Mouse (Mus musculus) layer of hippocampus, postnatal 10 days (tissue): Measurements from ENCODE around the gene Nr1d1. TPM values are rescaled to one million over a fixed set of nuclear protein-coding genes. Genes with fewer than 3 reads are reported as not detected.

ENCODE experiments used
- DNase-seq, 2 experiments: peaks; one replicate each; pipeline ENCODE4 v3.0.0; 2021; ENCODE audit warnings: low spot score in 2 of 2
- total RNA-seq, 2 experiments: library from RNA; stranded (reverse); gene quantifications; 2 replicates each; pipeline ENCODE4 v1.2.3; 2021

Gene Nr1d1
- total RNA-seq, 2 experiments from 2014 or later: 39.1 to 41.5 TPM

DNA sequence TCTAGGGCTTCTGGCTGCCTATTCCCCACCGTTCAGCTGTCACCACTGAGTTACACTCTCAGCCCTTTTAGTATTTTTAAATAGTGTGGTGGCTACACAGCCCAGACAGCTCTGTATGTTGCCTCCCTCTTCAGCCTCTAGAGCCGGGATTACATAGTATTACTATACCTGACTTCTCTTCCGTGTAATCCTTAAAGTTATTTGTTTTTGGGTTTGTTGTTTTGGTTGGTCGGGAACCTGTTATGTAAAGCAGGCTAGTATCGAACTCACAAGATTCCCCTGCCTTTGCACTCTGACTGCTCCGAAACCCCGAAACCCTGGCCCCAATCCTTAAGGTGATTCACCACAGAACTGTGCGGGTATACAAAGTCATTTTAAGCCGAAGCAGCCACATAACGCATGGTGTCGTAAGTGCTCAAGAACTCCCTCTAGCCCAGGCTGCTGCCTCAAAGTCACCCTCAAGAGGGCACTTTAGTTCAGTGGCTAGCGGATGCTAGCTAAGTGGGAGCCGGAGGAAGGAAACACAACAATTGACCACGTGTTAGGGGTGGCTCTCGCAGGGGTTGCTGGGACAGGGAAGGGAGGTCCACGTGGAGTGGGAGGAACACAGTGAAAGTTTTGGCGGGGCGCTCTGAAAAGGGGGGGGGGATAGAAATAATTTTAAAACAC is 13.6 kb upstream of the Nr1d1 start:
- peak; percentile 80 to 84 for DNase-seq

DNA sequence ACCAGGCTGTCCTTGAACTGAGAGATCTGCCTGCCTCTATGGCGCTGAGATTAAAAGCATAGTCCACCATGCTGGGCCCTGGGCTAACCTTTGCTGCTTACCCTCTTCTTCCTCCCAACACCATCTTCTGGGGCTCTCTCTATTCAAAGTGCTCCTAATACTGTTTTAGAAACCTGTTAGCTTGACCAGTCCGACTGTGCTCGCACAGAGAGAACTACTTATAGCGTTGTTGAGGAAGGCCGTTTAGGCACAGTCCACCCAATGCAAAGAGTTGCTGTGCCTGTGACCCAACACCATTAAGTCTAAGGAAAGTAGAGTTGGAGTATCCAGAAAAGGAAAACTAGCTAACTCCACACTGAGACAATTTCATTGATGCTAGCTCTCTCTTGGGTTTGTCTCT is 13.0 kb upstream of the Nr1d1 start:
- DNase-seq: no peak

DNA sequence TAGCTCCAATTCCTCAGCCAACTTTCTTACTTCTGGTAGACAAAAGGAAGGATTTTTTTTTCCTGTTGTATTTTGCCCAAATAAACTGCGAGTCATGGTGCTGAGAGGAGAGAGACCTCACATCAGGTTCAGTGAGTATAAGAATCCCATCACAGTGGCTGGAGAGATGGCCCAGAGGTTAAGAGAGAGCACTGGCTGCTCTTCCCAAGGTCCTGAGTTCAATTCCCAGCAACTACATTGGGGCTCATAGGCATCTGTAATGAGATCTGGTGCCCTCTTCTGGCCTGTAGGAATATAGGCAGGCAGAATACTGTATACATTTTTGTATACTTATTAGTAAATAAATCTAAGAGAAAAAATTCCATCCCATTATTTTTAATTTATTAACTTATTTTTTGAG is 12.6 kb upstream of the Nr1d1 start:
- no peak for DNase-seq

- peak in 1 of 2 experiments; percentile 33 for DNase-seq
These were observed 12.1 kb upstream of the Nr1d1 start for GRCm38 (mm10) chr11:98787229-98787628.

GRCm38 (mm10) chr11:98786359-98787214 is 11.5 kb upstream of the Nr1d1 start:
- peak; percentile 98 to 99 for DNase-seq

- DNase-seq: peak; percentile 85 to 88
These were observed 10.7 kb upstream of the Nr1d1 start for GRCm38 (mm10) chr11:98785772-98786281.

- DNase-seq: no peak
These were observed 10.1 kb upstream of the Nr1d1 start for GRCm38 (mm10) chr11:98785214-98785613.

DNA sequence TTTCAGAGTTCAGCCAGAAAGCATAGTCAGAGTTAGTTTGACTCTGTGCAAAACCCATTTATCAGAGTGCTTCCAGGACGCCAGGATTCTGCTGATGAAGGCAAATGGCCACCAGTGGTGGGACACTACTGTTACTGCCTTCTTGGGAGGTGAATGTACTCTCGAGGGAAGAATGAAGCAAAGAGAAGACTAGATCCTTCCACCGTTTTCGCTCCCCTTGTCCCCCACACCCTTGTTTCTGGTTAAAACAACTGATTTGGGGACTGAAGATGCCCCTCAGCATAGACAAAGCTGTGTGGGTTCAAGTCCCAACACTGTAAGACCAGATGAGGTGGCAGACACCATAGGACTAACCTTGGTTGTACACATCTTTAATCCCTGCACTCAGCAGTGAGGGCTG is 9.0 kb upstream of the Nr1d1 start:
- no peak for DNase-seq

- DNase-seq: peak; percentile 95
These were observed 8.1 kb upstream of the Nr1d1 start for GRCm38 (mm10) chr11:98783236-98783696.

DNA sequence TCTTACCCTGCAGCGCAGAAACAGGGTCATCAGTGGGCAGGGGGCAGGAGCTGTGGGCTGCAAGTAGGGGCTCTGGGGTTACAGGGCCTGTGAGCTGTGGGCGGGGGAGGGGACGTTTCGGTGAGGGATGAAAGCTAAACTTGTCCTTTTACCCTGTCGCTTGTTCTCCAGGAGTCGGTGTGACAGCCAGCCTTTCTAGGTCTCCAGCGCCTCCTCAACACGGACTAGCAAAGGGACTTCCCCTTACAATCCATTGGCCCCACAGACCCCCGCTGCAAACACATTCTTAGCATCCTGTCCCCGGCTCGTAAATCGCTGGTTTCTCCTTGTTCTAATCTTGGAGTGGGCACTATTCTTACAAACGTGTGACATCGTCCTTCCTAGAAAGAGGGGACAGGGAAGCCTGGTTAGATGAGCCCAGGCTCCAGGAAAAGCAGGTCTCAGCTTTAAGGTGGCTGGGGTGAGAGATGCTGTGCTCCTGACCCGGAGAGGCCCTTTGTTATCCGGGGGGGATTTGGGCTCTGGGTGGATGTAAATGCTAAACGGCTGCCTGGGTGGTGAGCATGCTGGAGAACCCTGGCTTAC is 7.6 kb upstream of the Nr1d1 start:
- DNase-seq: peak; percentile 32 to 49

DNA sequence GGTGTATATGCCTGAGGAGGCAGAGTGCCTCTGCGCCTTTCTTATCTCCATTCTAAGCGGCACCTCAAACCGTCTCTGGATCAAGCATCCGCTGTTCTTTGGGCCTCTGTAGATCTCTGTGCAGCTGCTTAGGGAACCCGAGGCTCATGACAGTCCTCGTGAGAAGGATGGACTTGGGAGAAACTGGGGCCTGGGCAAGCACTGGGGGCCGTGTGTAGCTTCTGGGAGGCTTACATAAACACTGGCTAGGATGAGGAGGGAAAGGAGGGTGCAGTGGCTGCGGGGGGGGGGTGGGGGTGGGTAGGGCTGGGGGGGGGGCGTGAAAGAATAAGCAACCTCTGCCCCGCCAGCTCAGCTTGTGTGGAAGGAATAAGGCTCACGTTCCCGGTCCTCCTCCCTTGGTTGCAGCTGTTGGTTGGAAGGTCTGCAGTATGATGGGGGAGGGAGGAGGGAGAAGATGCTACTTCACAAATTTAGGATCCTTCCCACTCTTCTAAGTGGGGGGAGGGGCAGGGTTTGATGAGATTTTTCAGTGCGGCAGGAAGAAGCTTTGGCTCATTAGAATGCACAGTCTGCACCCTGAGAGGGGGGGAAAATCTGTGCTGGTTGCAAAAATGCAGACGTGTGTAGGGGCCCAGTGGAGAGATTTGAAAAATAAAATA is 6.8 kb upstream of the Nr1d1 start:
- peak; percentile 69 to 72 for DNase-seq

DNA sequence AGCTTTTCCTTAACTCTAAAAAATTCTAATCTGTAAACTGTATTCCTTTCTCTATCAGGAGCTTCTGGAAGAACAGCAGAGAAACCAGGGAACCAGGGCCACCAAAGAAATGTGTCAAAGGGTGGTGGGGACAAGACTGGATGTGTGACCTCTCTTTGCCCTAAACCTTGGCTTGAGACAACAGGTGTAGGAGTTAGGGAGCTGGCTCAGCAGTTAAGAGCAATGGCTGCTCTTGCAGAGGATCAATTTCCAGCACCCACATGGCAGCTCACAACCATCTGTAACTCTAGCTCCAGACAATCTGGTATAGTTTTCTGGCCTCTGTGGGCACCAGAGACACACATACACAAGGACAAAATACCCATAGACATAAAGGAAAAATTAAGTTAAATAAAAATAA is 2.8 kb upstream of the Nr1d1 start:
- DNase-seq: no peak

- no peak for DNase-seq
These were observed 1.9 kb upstream of the Nr1d1 start for GRCm38 (mm10) chr11:98776843-98777590.

DNA sequence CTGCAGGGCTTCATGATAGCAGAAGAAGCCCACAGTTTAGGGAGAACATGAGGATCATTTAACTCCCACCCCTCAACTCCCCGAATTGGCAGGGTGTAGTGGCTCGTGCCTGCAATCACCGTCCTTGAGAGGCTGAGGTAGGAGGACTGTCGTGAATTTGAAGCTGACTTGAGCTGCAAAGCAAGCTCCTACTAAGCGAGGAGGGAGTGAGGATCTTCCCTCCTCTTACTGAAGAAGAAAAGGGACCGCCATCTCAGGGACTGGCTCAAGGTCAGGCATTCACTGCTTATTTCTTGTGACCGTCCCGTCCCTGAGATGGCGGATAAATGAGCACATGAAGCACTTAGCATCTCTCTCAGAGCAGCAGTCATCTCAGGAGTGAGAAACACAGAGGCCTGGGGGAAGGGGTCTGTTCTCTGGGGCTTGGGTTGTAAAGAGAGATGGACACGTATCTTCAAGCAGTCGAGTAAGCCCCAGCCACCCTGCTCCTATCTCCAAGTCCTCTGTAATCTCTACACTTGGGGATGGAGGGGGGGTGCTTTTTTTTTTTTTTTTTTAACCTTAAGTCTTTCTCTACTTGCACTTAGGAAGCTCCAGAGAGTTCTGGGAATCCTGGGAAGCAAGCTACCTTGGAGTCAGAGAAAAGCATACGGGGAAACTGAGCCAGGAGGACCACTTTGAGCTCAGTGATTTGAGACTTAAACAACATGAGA is 1.1 kb upstream of the Nr1d1 start:
- DNase-seq: no peak

- DNase-seq: peak; percentile 99
These were observed 367 bp upstream of the Nr1d1 start for GRCm38 (mm10) chr11:98775348-98776051.

DNA sequence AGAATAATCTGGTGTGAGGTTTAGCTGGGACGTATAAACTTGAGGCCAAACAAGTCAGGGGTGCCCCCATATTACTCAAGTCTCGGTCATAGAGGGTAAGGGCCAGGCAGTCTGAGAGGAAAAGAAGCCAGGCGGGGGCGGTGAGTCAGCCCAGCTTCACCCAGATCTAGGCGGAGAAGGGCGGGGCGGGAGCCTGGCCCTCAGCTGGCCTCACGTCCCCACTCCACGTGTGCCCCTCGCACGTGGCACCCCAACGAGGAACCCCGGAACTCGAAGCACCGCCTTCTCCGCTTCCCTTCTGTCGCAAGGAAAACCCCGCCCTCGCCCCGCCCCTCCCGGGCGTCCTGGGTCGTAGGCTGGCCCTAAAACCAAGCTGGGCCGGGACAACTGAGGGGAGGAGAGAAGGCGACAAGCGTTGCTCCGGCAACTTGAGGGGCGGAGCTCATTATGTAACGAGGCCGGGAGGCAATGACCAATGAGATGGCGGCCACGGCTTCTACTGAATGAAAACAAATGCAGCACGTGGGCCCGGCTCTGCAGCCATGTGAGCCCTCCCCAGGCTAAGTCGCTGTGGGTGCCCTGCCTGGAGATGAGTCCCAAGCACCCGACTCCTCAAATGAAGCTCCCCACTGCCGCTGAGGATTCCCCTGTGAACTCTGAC is 1.4 kb downstream of the Nr1d1 start:
- DNase-seq: peak; percentile 97 to 98

- DNase-seq: peak in 1 of 2 experiments; percentile 48
These were observed 2.4 kb downstream of the Nr1d1 start for GRCm38 (mm10) chr11:98772667-98773171.

GRCm38 (mm10) chr11:98771844-98772525 is 3.1 kb downstream of the Nr1d1 start:
- peak in 1 of 2 experiments; percentile 53 for DNase-seq
